Mouse (Mus musculus) testis, postnatal 10 days (tissue): ENCODE data around the gene Sept4.

ENCODE experiments used
- DNase-seq: peaks from one replicate; pipeline ENCODE4 v3.0.0; 2021; ENCODE audit warnings: low spot score

The Sept4 gene

GRCm38 (mm10) chr11:87579713-87580112 lies 11.0 kb downstream of the Sept4 start:
- no peak for DNase-seq

- DNase-seq = no peak
These were observed 11.9 kb downstream of the Sept4 start for GRCm38 (mm10) chr11:87580543-87581085.

- no peak for DNase-seq
These were observed 12.6 kb downstream of the Sept4 start for GRCm38 (mm10) chr11:87581161-87581865.

- DNase-seq = no peak
These were observed 13.4 kb downstream of the Sept4 start for GRCm38 (mm10) chr11:87581933-87582710.

- DNase-seq = no peak
These were observed 14.8 kb downstream of the Sept4 start for GRCm38 (mm10) chr11:87583291-87584034.

GRCm38 (mm10) chr11:87584711-87585505 lies 16.2 kb downstream of the Sept4 start:
- DNase-seq = no peak

GRCm38 (mm10) chr11:87587211-87587874 lies 18.6 kb downstream of the Sept4 start:
- DNase-seq = no peak

- DNase-seq = no peak
These were observed 20.9 kb downstream of the Sept4 start for GRCm38 (mm10) chr11:87589605-87590004.

GRCm38 (mm10) chr11:87590841-87591525 lies 22.3 kb downstream of the Sept4 start:
- peak; percentile 63 for DNase-seq

GRCm38 (mm10) chr11:87591526-87592353 lies 23.0 kb downstream of the Sept4 start, which contains the start of gene Mtmr4:
Gene Mtmr4, plus strand, starts transcription at chr11:87592162.
- DNase-seq = peak; percentile 96

GRCm38 (mm10) chr11:87592354-87592695 lies 23.6 kb downstream of the Sept4 start:
- peak; percentile 92 for DNase-seq

GRCm38 (mm10) chr11:87592713-87593598 lies 24.3 kb downstream of the Sept4 start:
- DNase-seq = no peak

GRCm38 (mm10) chr11:87595327-87595841 lies 26.7 kb downstream of the Sept4 start:
- peak; percentile 85 for DNase-seq

GRCm38 (mm10) chr11:87595976-87596375 lies 27.3 kb downstream of the Sept4 start:
- DNase-seq = no peak

- DNase-seq = no peak
These were observed 27.8 kb downstream of the Sept4 start for GRCm38 (mm10) chr11:87596492-87596891.

GRCm38 (mm10) chr11:87597061-87597460 lies 28.4 kb downstream of the Sept4 start:
- no peak for DNase-seq

- DNase-seq = no peak
These were observed 30.8 kb downstream of the Sept4 start for GRCm38 (mm10) chr11:87599395-87600089.
